Mouse (Mus musculus): ENCODE results near the gene Gga3. TPM values are rescaled to one million over a fixed set of nuclear protein-coding genes. Genes with fewer than 3 reads are reported as not detected.

Gene Gga3
- total RNA-seq, 4 experiments from 2014 or later, result 13.0 to 19.0 (median 15.8) TPM

DNA sequence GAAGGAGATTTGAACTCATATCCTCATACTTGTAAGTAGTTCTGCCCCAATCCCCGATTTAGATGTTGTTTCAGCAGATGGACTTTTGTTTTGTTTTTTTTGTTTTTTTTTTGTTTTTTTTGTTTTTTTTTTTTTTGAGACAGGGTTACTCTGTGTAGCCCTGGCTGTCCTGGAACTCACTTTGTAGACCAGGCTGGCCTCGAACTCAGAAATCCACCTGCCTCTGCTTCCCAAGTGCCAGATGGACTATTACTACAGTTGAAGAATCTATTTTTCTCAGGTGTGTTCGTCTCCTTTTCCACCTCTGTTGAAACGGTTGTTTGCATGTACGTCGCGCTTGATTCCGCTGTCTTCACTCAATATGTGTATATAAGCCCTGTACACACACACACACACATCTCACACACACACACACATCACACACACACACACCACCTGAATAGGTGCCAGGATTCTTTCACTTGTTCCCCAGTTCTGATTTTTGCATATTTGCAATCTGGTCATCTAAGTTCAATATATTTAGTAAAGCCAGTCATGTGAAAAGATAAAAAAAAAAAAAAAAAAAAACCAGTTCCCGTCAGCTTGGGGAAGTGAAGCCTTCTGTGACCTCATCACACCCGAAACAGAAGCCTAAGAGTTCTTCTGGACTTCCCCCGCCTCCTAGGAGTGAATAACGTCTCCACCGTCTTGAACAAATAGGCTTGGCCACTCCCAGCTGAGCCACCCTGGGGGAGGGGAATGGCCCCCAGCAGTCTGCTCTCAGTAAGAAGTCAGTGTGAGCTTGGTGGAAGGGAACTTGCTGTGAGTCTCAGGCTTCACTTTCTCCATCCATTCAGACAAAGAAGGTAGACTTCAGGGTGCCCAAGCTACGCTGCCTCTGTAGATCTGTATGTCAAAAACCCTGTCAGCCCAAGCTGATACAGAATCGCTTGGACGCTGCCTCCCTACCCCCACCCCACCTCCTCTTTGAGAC, 27.0 kb upstream of the Gga3 start:
- peak; percentile 39 for DNase-seq (ENCODE audit: low spot score)

GRCm38 (mm10) chr11:115629734-115630531, 26.1 kb upstream of the Gga3 start:
- DNase-seq (ENCODE audit: low spot score), result no peak

DNA sequence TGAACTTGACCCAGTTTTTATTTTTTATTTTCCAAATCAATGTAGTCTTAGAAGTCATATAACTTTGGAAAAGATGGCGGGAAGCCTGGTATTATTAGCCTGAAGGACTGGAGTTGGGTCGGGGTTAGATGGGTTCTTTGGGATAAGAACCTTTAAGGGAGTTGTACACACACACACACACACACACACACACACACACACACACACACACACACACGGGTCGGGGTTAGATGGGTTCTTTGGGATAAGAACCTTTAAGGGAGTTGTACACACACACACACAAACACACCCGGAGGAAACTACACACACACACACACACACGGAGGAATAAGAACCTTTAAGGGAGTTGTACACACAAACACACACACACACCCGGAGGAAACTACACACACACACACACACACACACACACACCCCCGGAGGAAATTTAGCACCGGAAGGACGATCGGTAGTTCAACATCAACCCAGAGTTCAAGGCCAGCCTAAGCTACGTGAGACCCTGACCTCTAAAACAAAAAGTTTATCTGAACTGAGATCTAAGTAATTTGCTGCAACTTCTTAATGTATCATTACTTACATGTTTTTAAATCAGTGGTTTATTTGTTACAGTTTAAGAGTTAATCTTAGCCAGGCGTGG, 24.7 kb upstream of the Gga3 start:
- DNase-seq (ENCODE audit: low spot score), result no peak

GRCm38 (mm10) chr11:115627705-115628464, 24.0 kb upstream of the Gga3 start, which contains the start of gene Slc25a19:
TSS of gene Slc25a19 (minus strand) at chr11:115628295.
- peak; percentile 100 for DNase-seq (ENCODE audit: low spot score)

GRCm38 (mm10) chr11:115626824-115627616, 23.2 kb upstream of the Gga3 start:
- DNase-seq (ENCODE audit: low spot score), result no peak

GRCm38 (mm10) chr11:115625877-115626276, 22.0 kb upstream of the Gga3 start:
- DNase-seq (ENCODE audit: low spot score), result no peak

DNA sequence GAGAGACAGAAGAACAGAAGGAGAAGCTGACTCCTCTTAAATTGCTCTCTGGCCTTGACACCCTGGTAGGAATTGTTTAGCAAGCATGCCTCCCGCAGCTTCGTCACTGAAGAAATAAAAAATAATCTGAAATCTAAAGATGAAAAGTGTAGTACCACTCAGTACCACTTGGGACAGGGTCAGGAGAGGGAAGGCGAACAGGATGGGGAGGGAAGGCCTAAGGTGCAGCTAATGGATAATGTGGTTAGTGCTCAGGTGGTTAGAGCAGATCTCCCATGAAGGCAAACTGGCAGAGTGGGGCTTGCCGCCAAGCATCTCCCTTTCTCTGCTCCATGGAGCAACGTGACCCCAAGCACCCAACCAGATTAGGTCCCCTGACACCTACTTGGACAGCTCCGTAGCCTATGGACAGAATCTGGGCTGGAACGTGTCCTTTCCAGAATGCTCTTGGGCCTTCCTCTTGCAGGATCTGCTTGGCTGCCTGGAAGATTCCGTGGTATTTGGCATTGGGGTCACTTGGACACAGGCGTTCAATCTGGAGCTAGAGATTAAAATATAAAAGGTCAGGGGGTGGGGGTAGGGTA, 19.7 kb upstream of the Gga3 start:
- no peak for DNase-seq (ENCODE audit: low spot score)

DNA sequence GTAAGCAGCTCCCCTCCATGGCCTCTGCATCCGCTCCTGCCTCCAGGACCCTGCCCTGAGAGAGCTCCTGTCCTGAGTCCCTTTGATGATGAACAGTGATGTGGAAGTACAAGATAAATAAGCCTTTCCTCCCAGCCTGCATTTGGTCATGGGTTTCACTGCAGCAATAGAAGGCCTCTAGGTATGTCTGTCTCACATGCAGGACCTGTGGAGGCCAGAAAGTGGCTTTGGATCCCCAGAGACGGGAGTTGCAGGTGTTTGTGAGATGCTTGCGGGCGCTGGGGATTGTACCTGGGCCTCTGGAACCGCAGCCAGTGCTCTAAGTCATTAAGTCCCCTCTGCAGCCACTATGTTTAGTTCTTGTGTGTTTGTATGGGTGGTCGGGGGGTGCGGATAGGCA, 16.1 kb upstream of the Gga3 start:
- DNase-seq (ENCODE audit: low spot score), result no peak

DNA sequence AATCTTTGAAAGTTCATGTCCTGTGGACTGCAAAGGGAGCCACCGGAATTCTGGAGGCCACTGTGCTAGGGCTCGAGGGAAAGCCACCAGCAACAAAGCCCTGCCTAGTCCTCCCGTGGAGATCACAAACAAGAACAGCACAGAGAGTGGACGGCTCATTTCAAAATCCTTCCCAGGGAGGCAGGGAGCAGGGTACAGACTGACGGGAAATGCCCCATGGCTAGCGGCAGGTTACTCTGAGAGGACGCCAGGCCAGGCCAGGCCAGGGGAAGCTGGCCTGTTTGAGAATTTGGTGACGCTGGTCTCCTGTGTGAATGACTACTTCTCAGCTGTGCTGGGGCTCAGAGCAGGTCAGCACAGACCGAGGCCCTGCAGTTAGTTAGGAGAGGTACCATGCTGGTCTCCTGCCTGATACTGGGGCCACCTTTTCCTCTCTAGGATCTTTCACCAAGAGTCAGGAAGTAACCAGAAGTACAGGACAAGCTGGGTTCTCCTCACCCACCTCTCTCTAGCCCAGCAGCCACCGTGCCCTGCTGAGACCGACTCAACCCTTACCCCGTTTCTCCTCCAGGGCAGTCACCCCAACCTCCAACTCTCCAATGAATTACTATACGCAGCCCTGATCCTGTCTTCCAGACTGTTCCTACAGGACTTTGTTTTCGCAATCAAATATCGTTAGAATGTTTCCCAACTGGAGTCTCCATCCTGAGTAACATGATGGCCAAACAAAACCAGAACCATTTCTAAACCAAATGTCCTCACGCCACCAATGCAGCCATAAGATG, 15.1 kb upstream of the Gga3 start:
- no peak for DNase-seq (ENCODE audit: low spot score)

DNA sequence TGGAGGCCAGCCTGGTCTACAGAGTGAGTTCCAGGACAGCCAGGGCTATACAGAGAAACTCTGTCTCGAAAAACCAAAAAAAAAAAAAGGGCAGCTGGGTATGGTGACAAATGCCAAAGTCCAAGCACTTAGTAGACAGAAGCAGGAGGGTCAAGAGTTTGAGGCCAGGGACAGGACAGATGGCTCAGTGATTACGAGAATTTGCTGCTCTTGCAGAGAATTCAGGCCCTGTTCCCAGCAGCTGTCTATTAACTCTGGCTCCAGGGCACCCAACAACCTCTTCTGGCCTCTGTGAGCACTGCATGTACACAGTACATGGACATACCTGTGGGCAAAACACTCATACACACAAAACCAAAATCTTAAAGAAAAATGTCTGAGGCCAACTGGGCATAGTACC, 14.2 kb upstream of the Gga3 start:
- DNase-seq (ENCODE audit: low spot score), result no peak

GRCm38 (mm10) chr11:115616893-115617292, 13.0 kb upstream of the Gga3 start:
- no peak for DNase-seq (ENCODE audit: low spot score)

GRCm38 (mm10) chr11:115616371-115616770, 12.5 kb upstream of the Gga3 start:
- no peak for DNase-seq (ENCODE audit: low spot score)

DNA sequence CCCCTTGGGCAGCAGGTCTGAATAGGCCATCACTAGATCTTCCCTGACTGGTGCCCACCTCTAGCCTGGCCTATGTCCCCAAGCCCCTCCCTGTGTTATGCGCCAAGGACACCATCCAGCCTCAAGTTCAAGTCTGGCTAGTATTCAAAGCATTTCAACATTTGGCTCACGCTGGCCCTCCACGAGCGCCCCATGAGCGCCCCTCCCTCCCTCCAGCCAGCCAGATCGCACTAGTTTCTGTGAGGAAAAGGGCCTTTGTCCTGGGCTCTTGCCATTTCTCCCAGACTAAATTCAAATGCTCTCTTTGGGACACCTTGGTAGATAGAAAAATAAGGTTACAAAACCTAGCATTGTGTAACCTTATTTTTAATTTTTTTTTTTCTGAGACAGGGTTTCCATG, 12.0 kb upstream of the Gga3 start:
- DNase-seq (ENCODE audit: low spot score), result no peak

DNA sequence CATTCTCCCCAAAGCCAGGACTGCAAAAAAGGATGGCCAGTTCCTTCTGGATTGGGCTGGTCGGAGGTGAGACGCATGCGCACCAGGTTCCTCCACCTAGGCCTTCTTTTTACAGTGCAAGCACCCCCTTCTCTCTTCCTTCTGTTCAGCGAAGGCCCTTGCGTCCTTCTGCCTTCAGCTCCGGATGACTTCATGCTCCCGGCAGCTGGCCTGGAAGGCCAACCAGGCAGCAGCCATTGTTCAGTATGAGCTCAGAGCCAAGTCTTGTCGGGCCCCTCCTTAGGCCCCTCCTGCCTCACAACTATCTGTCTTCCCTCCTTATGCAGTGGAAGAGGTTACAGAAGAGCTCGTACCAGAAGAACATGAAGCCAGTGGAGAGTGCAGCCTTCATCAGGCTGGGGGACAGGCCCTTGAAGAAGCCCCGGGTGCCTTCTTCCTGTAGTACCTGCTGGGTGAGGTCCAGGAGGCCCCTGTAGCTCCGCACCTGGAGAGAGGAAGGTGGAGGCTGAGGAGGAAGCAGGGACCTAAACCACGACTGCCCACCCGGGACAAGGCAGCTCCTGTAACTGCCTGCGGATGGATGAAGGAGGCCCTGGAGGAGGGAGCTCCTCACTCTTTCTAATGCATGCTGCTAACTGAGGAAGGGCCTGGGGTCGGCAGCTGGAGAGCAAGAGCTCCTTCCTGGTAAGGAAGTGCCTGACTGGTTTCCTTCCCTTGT, 11.4 kb upstream of the Gga3 start:
- no peak for DNase-seq (ENCODE audit: low spot score)

DNA sequence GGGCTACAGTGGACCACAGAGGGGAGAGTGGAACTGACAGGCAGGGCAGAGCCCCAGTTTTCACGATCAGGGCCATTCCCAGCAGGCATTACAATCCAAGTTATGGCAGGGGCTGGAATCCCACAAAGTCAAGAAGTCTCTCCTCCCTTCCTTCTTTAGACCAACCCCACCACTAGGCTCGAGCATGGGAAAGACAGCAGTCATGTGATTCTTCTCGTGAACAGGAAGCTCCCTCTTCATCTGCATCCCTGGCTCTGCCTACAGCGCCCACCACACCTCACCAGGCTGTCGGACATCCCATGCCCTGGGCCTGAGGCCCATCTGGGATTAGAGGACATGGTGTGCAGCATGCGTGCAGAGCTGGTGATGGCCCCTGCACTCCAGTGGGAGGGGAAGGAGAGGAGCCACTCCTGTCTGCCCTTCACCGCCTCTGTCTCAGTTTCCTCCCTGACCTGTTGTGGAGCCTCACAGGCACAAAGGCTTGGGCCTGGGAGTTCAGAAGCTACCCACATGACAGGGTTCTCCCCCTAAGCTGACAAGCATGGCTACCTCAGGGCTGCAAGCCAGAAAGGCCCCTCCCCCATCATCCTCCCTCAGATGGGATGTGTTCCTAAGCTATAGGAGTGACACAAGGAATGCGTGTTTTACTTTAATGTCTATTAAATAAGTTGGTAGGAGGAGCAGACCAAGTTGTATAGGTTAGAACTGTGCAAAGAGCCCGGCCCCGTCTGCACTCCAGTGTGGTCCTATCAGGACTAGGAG, 10.7 kb upstream of the Gga3 start:
- no peak for DNase-seq (ENCODE audit: low spot score)

GRCm38 (mm10) chr11:115613138-115613945, 9.5 kb upstream of the Gga3 start:
- DNase-seq (ENCODE audit: low spot score), result no peak

Data from heart, adult 8-10 months (tissue).